Mouse (Mus musculus) embryonic facial prominence, embryonic 11.5 days (tissue): ENCODE data around the gene BC028528. TPM values are rescaled to one million over a fixed set of nuclear protein-coding genes. Genes with fewer than 3 reads are reported as not detected.
"Not testable (repeated sequence)": the region's sequence is repeated elsewhere in the genome, so short reads cannot be mapped to it uniquely, and the experiment has no call there.

Source experiments
- ATAC-seq: fragments of 200-750 bp; cut with Nextera tagmentation; replicated peaks from 2 replicates; pipeline ENCODE4 v1.8.0; 2017; ENCODE audit warnings: low read depth; ENCODE audit not compliant: insufficient number of reproducible peaks, low FRiP score, low TSS enrichment
- DNase-seq: peaks from one replicate; pipeline ENCODE4 v3.0.0-alpha.2; 2015; ENCODE audit warnings: low spot score
- H3K27ac ChIP-seq: fragments of 300-500 bp; sonication (generic); replicated peaks from 2 replicates; pipeline ENCODE4 v1.5.1; 2014; ENCODE audit warnings: mild to moderate bottlenecking, low read depth, low read length, control low read depth
- H3K27me3 ChIP-seq: fragments of 300-500 bp; sonication (generic); 2 replicates; pipeline ENCODE4 v1.6.1; 2014; ENCODE audit warnings: mild to moderate bottlenecking, low read length, moderate library complexity, mixed read lengths; ENCODE audit not compliant: control insufficient read depth, insufficient read depth
- H3K36me3 ChIP-seq: fragments of 300-500 bp; sonication (generic); replicated peaks from 2 replicates; pipeline ENCODE4 v1.6.1; 2014; ENCODE audit warnings: low read depth, mild to moderate bottlenecking, low read length, moderate library complexity, mixed read lengths; ENCODE audit not compliant: control insufficient read depth, insufficient read depth
- H3K4me1 ChIP-seq: fragments of 300-500 bp; sonication (generic); 2 replicates; pipeline ENCODE4 v1.6.1; 2014; ENCODE audit warnings: low read length, mixed read lengths; ENCODE audit not compliant: control insufficient read depth, insufficient read depth
- H3K4me2 ChIP-seq: fragments of 300-500 bp; sonication (generic); 2 replicates; pipeline ENCODE4 v1.6.1; 2014; ENCODE audit warnings: low read depth, mild to moderate bottlenecking, control low read depth, low read length, moderate library complexity
- H3K4me3 ChIP-seq: fragments of 300-500 bp; sonication (generic); 2 replicates; pipeline ENCODE4 v1.5.1; 2014; ENCODE audit warnings: low read depth, low read length, control low read depth
- H3K9ac ChIP-seq: fragments of 300-500 bp; sonication (generic); replicated peaks from 2 replicates; pipeline ENCODE4 v1.6.1; 2014; ENCODE audit warnings: mild to moderate bottlenecking, control low read depth, low read length
- H3K9me3 ChIP-seq: fragments of 300-500 bp; sonication (generic); replicated peaks from 2 replicates; pipeline ENCODE4 v1.6.1; 2016; ENCODE audit warnings: mild to moderate bottlenecking, low read length, inconsistent platforms, mixed read lengths; ENCODE audit not compliant: control insufficient read depth
- WGBS: fragments of 180-500 bp; shearing (Covaris S2); extraction: QIAGEN DNeasy Blood & Tissue Kit; methylation state at CpG from one replicate; pipeline ENCODE4 v1.1.7; 2014; 5-methylcytosine and 5-hydroxymethylcytosine counted together
- polyA plus RNA-seq: library from polyadenylated mRNA; unstranded; fragments of >200 nt; fragmentation: Nextera tagmentation; extraction: Ambion mirVana; gene quantifications from 2 replicates; pipeline ENCODE4 v1.2.1, GENCODE M21; 2014

BC028528 gene
- polyA plus RNA-seq, 1 experiment from 2014 or later, result 10.2 TPM

- Histone ChIP-seq H3K4me2 (peak within 1 kb of the TSS; percentile 77), H3K4me3 (peak within 1 kb of the TSS; percentile 68), H3K27ac (0 out of 2 replicates have a peak within 1 kb of the TSS, but pooled peaks have one; percentile 16), H3K9ac (peak within 1 kb of the TSS; percentile 71)
- WGBS, result under 1% methylated on average over 25 of the region's 43 CpGs
- DNase-seq, result peak; percentile 98
- H3K27me3 ChIP-seq, H3K9me3 ChIP-seq, H3K4me1 ChIP-seq, H3K36me3 ChIP-seq: not testable (repeated sequence)
- peak; percentile 94 for ATAC-seq
These were observed 2.0 kb upstream of the BC028528 start, which contains the start of gene Aph1a for GRCm38 (mm10) chr3:95893606-95894316. Gene Aph1a (plus strand): TSS chr3:95893969.

GRCm38 (mm10) chr3:95893126-95893525, 1.3 kb upstream of the BC028528 start:
- Histone ChIP-seq H3K27ac (0 out of 2 replicates have a peak overlapping the region, but pooled peaks have one; percentile 16), H3K4me2 (peak overlapping the region; percentile 26), H3K36me3 (no peaks in the 10 kb centered on the region), H3K4me1 (peaks cover 2% of the 10 kb centered on the region), H3K4me3 (peak overlapping the region; percentile 68; the same call in 1 of the 2 replicates), H3K9me3 (no peaks in the 10 kb centered on the region), H3K27me3 (no peaks in the 10 kb centered on the region), H3K9ac (0 out of 2 replicates have a peak overlapping the region, but pooled peaks have one; percentile 29)
- peak; percentile 19 for DNase-seq
- 22% methylated on average over 7 of the region's 7 CpGs for WGBS
- ATAC-seq, result no peak

- H3K27ac ChIP-seq, result peak overlapping the region; percentile 25; the same call in 1 of the 2 replicates
- H3K27me3 ChIP-seq, result no peaks in the 10 kb centered on the region
- ATAC-seq (no peak), DNase-seq (no peak)
- peak overlapping the region; percentile 51 for H3K9ac ChIP-seq
- H3K4me2 ChIP-seq, result peak overlapping the region; percentile 27
- no peaks in the 10 kb centered on the region for H3K36me3 ChIP-seq
- 32% methylated on average over 11 of the region's 11 CpGs for WGBS
- H3K9me3 ChIP-seq, result no peaks in the 10 kb centered on the region
- H3K4me3 ChIP-seq, result peak overlapping the region; percentile 6; the same call in 1 of the 2 replicates
- H3K4me1 ChIP-seq, result peaks cover 2% of the 10 kb centered on the region
These were observed 554 bp upstream of the BC028528 start for GRCm38 (mm10) chr3:95892066-95893052.

GRCm38 (mm10) chr3:95889664-95890063, 2.1 kb downstream of the BC028528 start:
- Histone ChIP-seq H3K36me3 (no peaks in the 10 kb centered on the region), H3K27ac (0 out of 2 replicates have a peak overlapping the region, but pooled peaks have one; percentile 20), H3K4me2 (no peak overlapping the region), H3K4me1 (peaks cover 2% of the 10 kb centered on the region), H3K9me3 (no peaks in the 10 kb centered on the region), H3K27me3 (no peaks in the 10 kb centered on the region), H3K9ac (no peak overlapping the region), H3K4me3 (no peak overlapping the region)
- DNase-seq (peak; percentile 83), ATAC-seq (no peak)
- WGBS, result 44% methylated on average over 3 of the region's 3 CpGs

- no peaks in the 10 kb centered on the region for H3K9me3 ChIP-seq
- DNase-seq (no peak), ATAC-seq (no peak)
- no peaks in the 10 kb centered on the region for H3K27me3 ChIP-seq
- H3K27ac ChIP-seq, result no peak overlapping the region
- H3K4me3 ChIP-seq, result no peak overlapping the region
- no peak overlapping the region for H3K9ac ChIP-seq
- WGBS, result 70% methylated on average over 4 of the region's 4 CpGs
- peaks cover 2% of the 10 kb centered on the region for H3K4me1 ChIP-seq
- no peak overlapping the region for H3K4me2 ChIP-seq
- H3K36me3 ChIP-seq, result no peaks in the 10 kb centered on the region
These were observed 4.2 kb downstream of the BC028528 start for GRCm38 (mm10) chr3:95887596-95887995.

DNA sequence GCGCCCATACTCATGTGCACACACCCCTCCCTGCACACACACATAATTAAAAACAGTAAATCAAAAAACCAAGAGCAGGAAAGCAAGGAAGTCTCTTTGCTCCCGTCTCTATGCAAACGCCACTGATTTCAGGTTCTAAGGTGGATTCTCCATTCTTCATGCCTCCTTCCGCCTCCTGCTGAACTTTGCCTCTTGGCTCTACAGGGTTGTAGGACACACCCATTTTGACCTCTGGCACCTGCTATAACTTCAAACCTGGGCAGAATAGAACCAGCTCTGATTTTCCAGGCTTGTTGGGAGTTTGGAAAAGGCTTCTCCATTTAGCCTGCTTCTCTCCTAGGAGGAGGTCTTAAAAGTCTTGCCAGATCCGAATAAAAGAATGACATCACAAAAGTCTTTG, 7.4 kb downstream of the BC028528 start:
- 75% methylated on average over 5 of the region's 5 CpGs for WGBS
- Histone ChIP-seq H3K9me3 (no peaks in the 10 kb centered on the region), H3K9ac (no peak overlapping the region), H3K27me3 (no peaks in the 10 kb centered on the region), H3K27ac (no peak overlapping the region), H3K4me3 (no peak overlapping the region), H3K4me2 (no peak overlapping the region), H3K36me3 (no peaks in the 10 kb centered on the region), H3K4me1 (peaks cover 2% of the 10 kb centered on the region; the same call in 1 of the 2 replicates)
- ATAC-seq, result no peak
- DNase-seq, result no peak

- Histone ChIP-seq H3K36me3 (no peaks in the 10 kb centered on the region), H3K4me1 (peaks cover 2% of the 10 kb centered on the region; the same call in 1 of the 2 replicates), H3K9ac (0 out of 2 replicates have a peak overlapping the region, but pooled peaks have one; percentile 29), H3K27me3 (no peaks in the 10 kb centered on the region), H3K27ac (no peak overlapping the region), H3K4me2 (peak overlapping the region; percentile 88), H3K9me3 (no peaks in the 10 kb centered on the region), H3K4me3 (peak overlapping the region; percentile 49)
- 1% methylated on average over 24 of the region's 24 CpGs for WGBS
- peak; percentile 81 for DNase-seq
- ATAC-seq, result no peak
These were observed 8.9 kb downstream of the BC028528 start for GRCm38 (mm10) chr3:95882816-95883425.
